Mouse (Mus musculus) splenic B cell, adult 2 months (primary cell): ENCODE results near the gene Pcdh9.
"Not testable (repeated sequence)": the region's sequence is repeated elsewhere in the genome, so short reads cannot be mapped to it uniquely, and the experiment has no call there.

Experiments
- DNase-seq: peaks from one replicate; pipeline ENCODE4 v3.0.0-alpha.2; 2011; ENCODE audit warnings: low read depth, low spot score
- H3K27me3 ChIP-seq: 2 replicates; pipeline ENCODE4 v1.6.1; 2012; ENCODE audit warnings: mild to moderate bottlenecking, low read length, moderate library complexity, mixed read lengths; ENCODE audit not compliant: control insufficient read depth, poor library complexity, insufficient read depth, severe bottlenecking
- H3K36me3 ChIP-seq: 2 replicates; pipeline ENCODE4 v1.6.1; 2012; ENCODE audit warnings: mild to moderate bottlenecking, low read length, moderate library complexity, mixed read lengths; ENCODE audit not compliant: control insufficient read depth, poor library complexity, insufficient read depth, severe bottlenecking

The Pcdh9 gene

GRCm38 (mm10) chr14:93317393-93317792 is 573.1 kb downstream of the Pcdh9 start:
- DNase-seq = no peak
- no peaks in the 10 kb centered on the region for H3K27me3 ChIP-seq
- H3K36me3 ChIP-seq = no peaks in the 10 kb centered on the region

- Histone ChIP-seq H3K36me3 (no peaks in the 10 kb centered on the region), H3K27me3 (no peaks in the 10 kb centered on the region)
- no peak for DNase-seq
These were observed 602.1 kb downstream of the Pcdh9 start for GRCm38 (mm10) chr14:93288361-93288760.

GRCm38 (mm10) chr14:93287642-93288041 is 602.8 kb downstream of the Pcdh9 start:
- no peaks in the 10 kb centered on the region for H3K27me3 ChIP-seq
- no peaks in the 10 kb centered on the region for H3K36me3 ChIP-seq
- DNase-seq = no peak

GRCm38 (mm10) chr14:93285136-93285535 is 605.3 kb downstream of the Pcdh9 start:
- H3K36me3 ChIP-seq = no peaks in the 10 kb centered on the region
- DNase-seq = no peak
- no peaks in the 10 kb centered on the region for H3K27me3 ChIP-seq

- H3K27me3 ChIP-seq = no peaks in the 10 kb centered on the region
- DNase-seq = no peak
These were observed 606.5 kb downstream of the Pcdh9 start for GRCm38 (mm10) chr14:93284009-93284408.

GRCm38 (mm10) chr14:93275661-93276060 is 614.8 kb downstream of the Pcdh9 start:
- DNase-seq = no peak

More at GRCm38 (mm10) chr14:93284009-93284408, 606.5 kb downstream of the Pcdh9 start:
- H3K36me3 ChIP-seq = no peaks in the 10 kb centered on the region

GRCm38 (mm10) chr14:93274767-93275166 is 615.7 kb downstream of the Pcdh9 start:
- DNase-seq = no peak
- no peaks in the 10 kb centered on the region for H3K27me3 ChIP-seq
- H3K36me3 ChIP-seq = no peaks in the 10 kb centered on the region

More at GRCm38 (mm10) chr14:93275661-93276060, 614.8 kb downstream of the Pcdh9 start:
- Histone ChIP-seq H3K36me3 (no peaks in the 10 kb centered on the region), H3K27me3 (no peaks in the 10 kb centered on the region)

GRCm38 (mm10) chr14:93253411-93253810 is 637.1 kb downstream of the Pcdh9 start:
- DNase-seq = no peak
- no peaks in the 10 kb centered on the region for H3K27me3 ChIP-seq

GRCm38 (mm10) chr14:93240263-93240662 is 650.2 kb downstream of the Pcdh9 start:
- H3K27me3 ChIP-seq = no peaks in the 10 kb centered on the region
- DNase-seq = no peak
- H3K36me3 ChIP-seq = no peaks in the 10 kb centered on the region

More at GRCm38 (mm10) chr14:93253411-93253810, 637.1 kb downstream of the Pcdh9 start:
- no peaks in the 10 kb centered on the region for H3K36me3 ChIP-seq

GRCm38 (mm10) chr14:93234333-93234732 is 656.1 kb downstream of the Pcdh9 start:
- no peak for DNase-seq
- Histone ChIP-seq H3K36me3 (no peaks in the 10 kb centered on the region), H3K27me3 (no peaks in the 10 kb centered on the region)

- H3K36me3 ChIP-seq = no peaks in the 10 kb centered on the region
- DNase-seq = no peak
- H3K27me3 ChIP-seq = no peaks in the 10 kb centered on the region
These were observed 656.9 kb downstream of the Pcdh9 start for GRCm38 (mm10) chr14:93233599-93233998.

GRCm38 (mm10) chr14:93214846-93215245 is 675.6 kb downstream of the Pcdh9 start:
- not testable (repeated sequence) for H3K36me3 ChIP-seq, DNase-seq, H3K27me3 ChIP-seq

- no peak for DNase-seq
- Histone ChIP-seq H3K27me3 (no peaks in the 10 kb centered on the region), H3K36me3 (no peaks in the 10 kb centered on the region)
These were observed 690.7 kb downstream of the Pcdh9 start for GRCm38 (mm10) chr14:93199791-93200190.

GRCm38 (mm10) chr14:93182606-93183491 is 707.6 kb downstream of the Pcdh9 start:
- no peak for DNase-seq
- H3K36me3 ChIP-seq = no peaks in the 10 kb centered on the region

GRCm38 (mm10) chr14:93169201-93169600 is 721.3 kb downstream of the Pcdh9 start:
- H3K36me3 ChIP-seq = no peaks in the 10 kb centered on the region
- no peaks in the 10 kb centered on the region for H3K27me3 ChIP-seq
- no peak for DNase-seq

More at GRCm38 (mm10) chr14:93182606-93183491, 707.6 kb downstream of the Pcdh9 start:
- no peaks in the 10 kb centered on the region for H3K27me3 ChIP-seq
